Mouse (Mus musculus) gastrocnemius, postnatal 14 days (tissue): ENCODE results near the gene Tctn3. TPM values are rescaled to one million over a fixed set of nuclear protein-coding genes. Genes with fewer than 3 reads are reported as not detected.
"Not testable (repeated sequence)": the region's sequence is repeated elsewhere in the genome, so short reads cannot be mapped to it uniquely, and the experiment has no call there.

Source experiments
- DNase-seq: peaks from one replicate; pipeline ENCODE4 v3.0.0; 2021; ENCODE audit warnings: mixed read lengths
- intact Hi-C: fragments of 180-260 bp; cut with DNase I; formaldehyde crosslinking; loops from one replicate; pipeline ENCODE4 v1.15.1; 2025; ENCODE audit warnings: low total_unique reads
- total RNA-seq, 2 experiments: library from RNA; stranded (reverse); gene quantifications; 2 replicates each; pipeline ENCODE4 v1.2.3; 2021

Gene Tctn3
- total RNA-seq, 2 experiments from 2014 or later, result 1.9 to 2.6 TPM

DNA sequence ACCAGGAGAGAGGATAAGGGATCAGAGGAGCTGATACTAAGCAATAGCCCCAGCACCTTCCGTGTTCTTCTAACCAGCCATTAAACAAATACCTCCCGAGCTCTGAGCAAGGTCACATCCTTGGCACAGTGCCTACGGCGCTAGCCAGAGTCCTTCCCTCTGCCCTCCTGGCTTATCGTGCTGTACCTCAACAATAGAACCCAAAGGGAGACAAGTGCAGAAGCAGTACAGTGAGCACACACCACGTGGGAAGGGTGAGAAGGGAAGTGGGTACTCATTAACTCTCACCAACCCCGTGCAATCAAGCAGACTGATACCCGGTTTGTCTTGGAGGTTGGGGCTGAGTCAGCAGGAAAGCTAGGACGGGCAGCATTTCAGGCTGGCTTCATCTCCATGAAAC, 41.3 kb downstream of the Tctn3 start:
- DNase-seq, result no peak
- intact Hi-C loops, result no loop called here

DNA sequence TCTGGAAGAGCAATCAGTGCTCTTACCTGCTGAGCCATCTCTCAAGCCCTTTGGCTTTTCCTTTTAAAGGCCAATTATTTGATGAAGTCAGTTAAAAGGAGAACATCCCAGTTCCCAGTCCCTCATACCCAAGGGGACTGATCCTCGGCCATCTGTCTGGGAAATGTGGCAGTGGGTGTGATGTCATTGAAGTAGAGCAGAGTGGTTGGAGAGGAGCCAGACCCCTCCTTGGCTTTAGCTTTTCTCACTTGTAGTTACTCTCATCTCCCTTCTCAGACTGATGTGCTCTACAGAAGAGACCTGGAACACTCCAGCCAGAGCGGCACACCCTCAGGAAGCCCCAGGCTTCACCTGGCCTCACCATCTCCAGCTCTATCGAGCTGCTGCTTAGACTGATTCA, 44.4 kb downstream of the Tctn3 start:
- DNase-seq, result no peak
- intact Hi-C loops, result no loop called here

DNA sequence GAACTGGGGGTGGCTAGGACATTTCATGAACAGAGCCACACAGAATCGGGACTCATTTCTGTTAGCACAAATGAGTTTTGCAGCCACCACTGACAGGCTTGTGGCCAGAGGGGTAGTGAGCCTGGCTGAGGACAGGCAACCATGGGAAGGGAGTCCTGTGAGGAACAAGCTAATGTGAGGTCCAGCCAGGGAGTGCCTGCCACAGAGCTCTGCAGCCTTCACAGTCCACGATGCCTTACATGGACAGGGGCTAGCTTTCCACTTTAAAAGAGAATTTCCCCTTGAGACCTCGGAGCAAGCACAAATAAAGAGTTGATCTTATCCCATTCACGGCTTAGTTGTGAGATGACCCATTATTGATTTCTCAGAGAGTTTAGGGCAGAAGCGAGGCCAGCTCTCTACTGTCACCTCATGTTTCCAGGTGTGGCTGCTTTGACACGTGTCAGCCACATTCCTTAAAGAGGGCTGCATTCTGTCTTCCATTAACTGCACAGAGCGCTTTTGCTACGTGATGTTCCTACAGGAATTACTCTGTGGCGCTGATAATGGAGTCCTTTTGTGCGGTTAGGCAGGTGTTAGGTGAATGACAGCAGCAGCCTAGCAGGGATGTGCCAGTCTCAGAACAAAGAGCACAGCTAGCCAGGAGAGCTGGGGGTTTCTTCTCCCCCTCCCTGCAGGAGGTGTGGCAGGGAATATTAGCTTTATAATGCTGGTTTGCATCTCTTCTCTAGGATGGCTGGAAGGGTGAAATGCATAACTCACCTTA, 48.0 kb downstream of the Tctn3 start:
- DNase-seq, result no peak
- intact Hi-C loops, result no loop called here

DNA sequence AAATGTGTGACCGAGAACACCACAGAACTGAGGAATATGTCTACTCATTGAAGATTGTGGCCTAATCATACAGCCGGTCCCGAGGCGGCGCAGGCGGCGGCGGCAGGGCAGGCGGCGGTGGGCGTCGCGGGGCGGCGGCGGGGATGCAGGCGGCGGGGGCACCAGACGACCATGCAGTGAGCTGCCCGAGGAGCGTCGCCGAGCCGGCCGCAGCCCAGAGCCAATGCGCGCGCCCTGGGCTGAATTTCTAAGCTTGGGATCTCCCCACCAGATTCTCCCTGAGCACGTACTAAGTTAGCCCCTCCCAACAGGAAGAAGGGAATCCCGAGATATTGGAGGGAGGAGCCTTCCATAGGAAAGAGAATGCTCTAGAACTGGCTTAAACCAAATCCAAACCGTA, 50.5 kb downstream of the Tctn3 start:
- DNase-seq, intact Hi-C loops: not testable (repeated sequence)

DNA sequence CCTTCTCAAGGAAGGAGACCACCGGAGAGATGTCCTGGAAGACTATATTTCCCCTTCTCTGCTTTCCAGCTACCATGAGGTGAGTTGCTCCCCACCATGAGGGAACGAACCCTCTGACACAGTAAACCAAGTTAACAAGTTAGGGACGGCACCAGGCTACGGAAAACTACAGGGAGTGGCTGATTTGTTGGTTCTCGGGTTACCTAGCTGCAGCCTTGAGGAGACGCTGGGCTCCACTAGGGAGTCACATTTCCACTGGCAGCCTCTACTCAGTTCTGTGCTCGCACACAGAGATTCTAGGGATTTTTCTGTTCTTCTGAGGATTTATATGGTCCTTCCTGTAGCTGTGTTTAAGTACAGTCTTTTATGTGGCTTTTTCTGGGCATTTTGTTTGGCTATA, 56.0 kb downstream of the Tctn3 start:
- intact Hi-C loops, result no loop called here
- no peak for DNase-seq

DNA sequence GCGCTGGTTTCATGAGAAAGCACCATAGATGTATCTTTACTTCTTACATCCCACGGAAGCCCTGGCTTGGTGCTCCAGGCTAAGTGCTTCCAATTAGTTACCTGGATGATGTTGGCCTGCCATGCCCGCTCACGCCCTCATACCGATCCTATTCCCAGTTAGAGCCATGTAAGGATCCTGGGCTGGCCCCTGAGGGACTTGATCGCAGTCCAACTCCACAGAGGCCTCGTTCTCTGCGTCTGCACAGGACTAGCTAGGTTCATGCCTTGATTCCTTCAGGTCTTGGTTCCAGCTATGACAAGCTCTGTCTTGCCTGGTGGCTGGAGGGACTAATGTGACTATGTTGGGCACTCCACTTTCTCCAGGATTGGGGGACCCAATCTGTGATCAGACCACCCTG, 56.9 kb downstream of the Tctn3 start:
- no peak for DNase-seq
- intact Hi-C loops, result no loop called here

GRCm38 (mm10) chr19:40554343-40554742, 57.7 kb downstream of the Tctn3 start:
- intact Hi-C loops, result no loop called here
- no peak for DNase-seq

DNA sequence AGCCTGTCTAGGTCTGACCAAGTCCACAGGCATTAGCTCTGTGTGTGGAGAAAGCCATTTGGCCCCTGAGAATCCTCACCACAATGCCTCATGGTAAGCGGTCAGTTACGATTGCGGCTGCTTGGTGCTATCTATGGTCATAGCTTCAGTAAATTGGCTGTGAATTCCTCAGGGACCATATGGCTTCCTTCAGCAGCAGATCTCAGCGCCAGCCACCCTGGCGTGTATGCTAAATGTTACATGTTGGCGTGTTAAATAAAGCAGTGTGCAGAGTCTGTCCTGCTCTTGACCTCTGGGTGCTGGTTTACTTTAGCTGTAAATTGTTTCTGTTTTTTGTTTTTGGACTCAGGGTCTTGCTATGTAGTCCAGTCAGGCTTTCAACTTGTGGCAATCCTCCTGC, 58.2 kb downstream of the Tctn3 start:
- intact Hi-C loops, result no loop called here
- no peak for DNase-seq

DNA sequence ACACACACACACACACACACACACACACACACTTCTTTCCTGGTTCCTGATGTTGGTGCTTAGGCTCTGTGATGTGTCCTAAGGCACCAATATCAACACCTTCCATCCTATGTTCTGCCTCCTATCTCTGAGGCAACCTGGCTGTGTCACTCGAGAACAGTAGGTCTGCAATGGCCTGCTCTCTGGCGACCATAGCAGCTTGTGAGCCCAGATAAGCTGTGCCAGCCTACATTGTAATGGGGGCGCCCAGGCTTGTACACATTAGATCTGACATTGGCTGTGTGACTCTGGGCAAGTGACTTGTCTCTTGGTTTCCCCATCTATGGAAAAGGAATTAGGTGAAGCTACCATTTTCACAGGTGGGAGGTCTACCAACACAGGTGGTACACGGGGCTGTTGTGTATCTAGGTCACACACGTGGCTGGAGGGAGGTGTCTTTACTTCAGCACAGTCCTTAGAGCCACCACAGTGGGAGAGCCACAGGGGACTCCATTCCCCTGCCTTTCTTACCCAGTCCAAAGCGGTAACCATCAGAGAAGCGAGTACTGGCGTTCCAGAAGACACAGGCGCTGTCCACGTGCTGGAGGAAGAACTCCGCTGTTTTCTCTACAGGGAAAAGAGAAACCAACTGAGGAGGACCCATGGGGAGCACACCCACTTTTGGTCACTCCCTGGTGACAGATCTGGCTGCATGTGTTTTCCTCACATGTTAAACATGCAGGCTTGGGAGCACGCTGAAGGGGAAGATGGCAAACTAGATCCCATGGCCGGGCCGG, 58.8 kb downstream of the Tctn3 start:
- intact Hi-C loops, result no loop called here
- DNase-seq, result no peak

GRCm38 (mm10) chr19:40549516-40550135, 62.4 kb downstream of the Tctn3 start:
- DNase-seq, result no peak
- intact Hi-C loops, result loop anchor here (5.0 kb wide), 2 partner anchors 162 to 207 kb away; no protein-coding TSS in a partner anchor

DNA sequence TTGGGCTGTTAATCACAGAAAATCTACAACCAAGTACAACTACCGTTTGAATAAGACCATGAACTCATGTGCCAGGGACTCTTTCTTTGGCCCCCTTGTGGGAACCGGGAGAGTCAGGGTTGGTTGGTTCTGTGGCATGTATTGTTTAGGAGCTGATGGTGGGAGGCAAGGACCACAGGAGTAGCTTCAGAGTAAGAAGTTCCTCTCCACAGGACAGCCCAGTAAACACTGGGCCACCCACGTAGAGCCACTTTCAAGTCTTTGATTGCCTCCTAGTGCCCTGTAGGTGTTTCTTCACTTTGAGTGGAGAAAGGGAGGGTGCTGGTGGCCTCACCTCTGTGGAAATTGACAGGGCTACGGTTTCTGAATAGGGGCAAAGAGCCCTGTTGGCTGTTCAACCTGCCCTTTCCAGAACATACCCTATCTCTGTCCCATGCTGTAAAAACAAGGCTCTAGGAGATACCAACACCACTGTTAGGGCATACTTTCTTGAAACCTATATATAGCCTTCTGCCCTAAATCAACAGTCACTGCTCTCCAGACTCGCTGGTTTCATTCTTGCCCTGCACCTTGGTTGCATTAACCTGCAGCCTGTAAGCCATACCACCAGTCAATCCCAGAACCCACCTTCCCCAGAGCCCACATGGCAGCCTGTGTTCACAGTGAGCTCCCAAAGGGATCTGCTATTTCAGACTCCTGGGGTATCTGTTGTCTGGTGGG, 63.1 kb downstream of the Tctn3 start:
- intact Hi-C loops, result loop anchor here (5.0 kb wide), 2 partner anchors 162 to 207 kb away; no protein-coding TSS in a partner anchor

DNA sequence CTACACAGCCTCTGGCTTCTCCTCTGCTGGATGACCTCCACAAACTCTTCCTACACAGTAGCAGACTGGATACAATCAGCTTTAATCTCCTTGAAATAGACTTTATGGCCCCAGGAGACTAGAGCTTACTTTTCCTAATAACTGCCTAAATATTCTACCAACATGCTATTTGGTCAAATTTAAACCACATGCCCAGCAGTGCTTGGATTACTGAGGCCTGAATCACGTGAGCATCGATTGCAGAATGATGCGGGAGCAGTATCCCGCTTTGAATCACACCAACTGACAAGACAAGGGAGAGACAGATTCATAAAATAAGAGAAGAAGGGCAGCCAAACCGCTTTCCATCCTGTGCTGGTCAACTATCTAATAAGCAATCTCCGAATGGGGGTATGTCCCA, 63.6 kb downstream of the Tctn3 start:
- no peak for DNase-seq
- intact Hi-C loops, result loop anchor here (5.0 kb wide), 2 partner anchors 161 to 206 kb away; no protein-coding TSS in a partner anchor

More for the DNA sequence above, 63.1 kb downstream of the Tctn3 start:
- no peak for DNase-seq

Other genes starting within 250 kb of the Tctn3 start
- 100 to 1,000 TPM in 1 of 2 experiments, 10 to 100 TPM in 1; 59.4 to 109 TPM for gene Sorbs1, start 98.5 kb downstream of the Tctn3 start, total RNA-seq
- 10 to 100 TPM in 1 of 2 experiments, 1 to 10 TPM in 1; 7.9 to 12.0 TPM for gene Aldh18a1, start 23.8 kb downstream of the Tctn3 start, total RNA-seq
- gene Entpd1, start 133 bp upstream of the Tctn3 start, total RNA-seq, result 10 to 100 TPM; 20.2 to 25.9 TPM
- not detected for gene Cc2d2b, start 136.5 kb upstream of the Tctn3 start, total RNA-seq
- 1 to 10 TPM; 3.1 to 3.4 TPM for gene Ccnj, start 219.0 kb upstream of the Tctn3 start, total RNA-seq